Mouse (Mus musculus): ENCODE results near the gene Flad1. TPM values are rescaled to one million over a fixed set of nuclear protein-coding genes. Genes with fewer than 3 reads are reported as not detected.

Gene Flad1
- 18.0 and 18.7 TPM in 2 replicates for polyA plus RNA-seq (2015; fragmentation: Nextera tagmentation; extraction: Ambion mirVana)

GRCm38 (mm10) chr3:89411490-89412393, at the start of gene Flad1:
TSS of gene Flad1 (minus strand) at chr3:89411870.
- peak within 1 kb of the TSS; percentile 74 for H3K9ac ChIP-seq
- ATAC-seq (ENCODE audit: low read depth) (peak; percentile 100), DNase-seq (peak; percentile 97)
- no peaks in the 10 kb centered on the region for H3K27me3 ChIP-seq
- H3K4me2 ChIP-seq = peak within 1 kb of the TSS; percentile 85
- peak within 1 kb of the TSS; percentile 68 for H3K4me3 ChIP-seq (replicated peaks)
- H3K27ac ChIP-seq = peak within 1 kb of the TSS; percentile 70
- WGBS (ENCODE audit: insufficient replicate concordance) = 5% methylated on average over 28 of the region's 28 CpGs
- peaks cover 61% of the 10 kb centered on the region for H3K36me3 ChIP-seq
- H3K9me3 ChIP-seq (replicated peaks) = 0 out of 2 replicates have a peak, but pooled peaks cover 2% of the 10 kb centered on the region
- peaks cover 41% of the 10 kb centered on the region for H3K4me1 ChIP-seq (replicated peaks)

GRCm38 (mm10) chr3:89458965-89459807, 47.5 kb upstream of the Flad1 start:
- Histone ChIP-seq H3K27me3 (no peaks in the 10 kb centered on the region), H3K4me1 (replicated peaks) (peaks cover 38% of the 10 kb centered on the region), H3K27ac (peak overlapping the region; percentile 85), H3K9me3 (replicated peaks) (no peaks in the 10 kb centered on the region), H3K36me3 (no peaks in the 10 kb centered on the region), H3K9ac (peak overlapping the region; percentile 82), H3K4me3 (replicated peaks) (peak overlapping the region; percentile 71), H3K4me2 (peak overlapping the region; percentile 90)
- ATAC-seq (ENCODE audit: low read depth) (peak; percentile 86), DNase-seq (peak; percentile 86)
- WGBS (ENCODE audit: insufficient replicate concordance) = under 1% methylated on average over 35 of the region's 36 CpGs

- ATAC-seq (ENCODE audit: low read depth) (peak; percentile 63), DNase-seq (no peak)
- H3K27ac ChIP-seq = peak overlapping the region; percentile 76
- peaks cover 38% of the 10 kb centered on the region for H3K4me1 ChIP-seq (replicated peaks)
- H3K4me2 ChIP-seq = peak overlapping the region; percentile 90
- peak overlapping the region; percentile 71 for H3K4me3 ChIP-seq (replicated peaks)
- no peaks in the 10 kb centered on the region for H3K9me3 ChIP-seq (replicated peaks)
- peak overlapping the region; percentile 47 for H3K9ac ChIP-seq
- 44% methylated on average over 13 of the region's 13 CpGs for WGBS (ENCODE audit: insufficient replicate concordance)
- no peaks in the 10 kb centered on the region for H3K27me3 ChIP-seq
- H3K36me3 ChIP-seq = no peaks in the 10 kb centered on the region
Measured at GRCm38 (mm10) chr3:89458372-89458964, 46.8 kb upstream of the Flad1 start.

GRCm38 (mm10) chr3:89456726-89457665, 45.3 kb upstream of the Flad1 start:
- ATAC-seq (ENCODE audit: low read depth) (peak; percentile 39), DNase-seq (peak; percentile 73)
- Histone ChIP-seq H3K4me2 (peak overlapping the region; percentile 28; the same call in 1 of the 2 replicates), H3K27ac (peak overlapping the region; percentile 59), H3K4me1 (replicated peaks) (peaks cover 39% of the 10 kb centered on the region), H3K9me3 (replicated peaks) (no peaks in the 10 kb centered on the region), H3K9ac (0 out of 2 replicates have a peak overlapping the region, but pooled peaks have one; percentile 26), H3K36me3 (no peaks in the 10 kb centered on the region), H3K4me3 (replicated peaks) (no peak overlapping the region), H3K27me3 (no peaks in the 10 kb centered on the region)
- 31% methylated on average over 10 of the region's 10 CpGs for WGBS (ENCODE audit: insufficient replicate concordance)

GRCm38 (mm10) chr3:89455786-89456285, 44.2 kb upstream of the Flad1 start:
- ATAC-seq (ENCODE audit: low read depth) (no peak), DNase-seq (no peak)
- 25% methylated on average over 1 of the region's 1 CpGs for WGBS (ENCODE audit: insufficient replicate concordance)
- Histone ChIP-seq H3K9ac (no peak overlapping the region), H3K9me3 (replicated peaks) (no peaks in the 10 kb centered on the region), H3K4me2 (no peak overlapping the region), H3K4me1 (replicated peaks) (peaks cover 50% of the 10 kb centered on the region), H3K27me3 (no peaks in the 10 kb centered on the region), H3K27ac (no peak overlapping the region), H3K36me3 (no peaks in the 10 kb centered on the region), H3K4me3 (replicated peaks) (no peak overlapping the region)

GRCm38 (mm10) chr3:89454401-89455177, 42.9 kb upstream of the Flad1 start, which contains the start of gene Pmvk:
TSS of gene Pmvk (plus strand) at chr3:89454541.
- H3K27me3 ChIP-seq = no peaks in the 10 kb centered on the region
- H3K4me2 ChIP-seq = no peak within 1 kb of the TSS
- no peak within 1 kb of the TSS for H3K9ac ChIP-seq
- no peak within 1 kb of the TSS for H3K27ac ChIP-seq
- H3K9me3 ChIP-seq (replicated peaks) = no peaks in the 10 kb centered on the region
- peaks cover 50% of the 10 kb centered on the region for H3K4me1 ChIP-seq (replicated peaks)
- H3K36me3 ChIP-seq = no peaks in the 10 kb centered on the region
- H3K4me3 ChIP-seq (replicated peaks) = no peak within 1 kb of the TSS
- WGBS (ENCODE audit: insufficient replicate concordance) = 62% methylated on average over 10 of the region's 10 CpGs
- ATAC-seq (ENCODE audit: low read depth) (no peak), DNase-seq (no peak)

GRCm38 (mm10) chr3:89451916-89452315, 40.2 kb upstream of the Flad1 start:
- WGBS (ENCODE audit: insufficient replicate concordance) = 69% methylated on average over 1 of the region's 1 CpGs
- H3K4me1 ChIP-seq (replicated peaks) = peaks cover 44% of the 10 kb centered on the region
- H3K36me3 ChIP-seq = no peaks in the 10 kb centered on the region; the same call in 1 of the 2 replicates
- ATAC-seq (ENCODE audit: low read depth) (no peak), DNase-seq (no peak)
- H3K27me3 ChIP-seq = no peaks in the 10 kb centered on the region
- no peak overlapping the region for H3K27ac ChIP-seq
- no peak overlapping the region for H3K4me3 ChIP-seq (replicated peaks)
- H3K9ac ChIP-seq = no peak overlapping the region
- no peaks in the 10 kb centered on the region for H3K9me3 ChIP-seq (replicated peaks)
- no peak overlapping the region for H3K4me2 ChIP-seq

- Histone ChIP-seq H3K27me3 (no peaks in the 10 kb centered on the region), H3K9ac (peak overlapping the region; percentile 43), H3K9me3 (replicated peaks) (no peaks in the 10 kb centered on the region), H3K36me3 (peaks cover 4% of the 10 kb centered on the region; the same call in 1 of the 2 replicates), H3K27ac (peak overlapping the region; percentile 76), H3K4me3 (replicated peaks) (no peak overlapping the region), H3K4me1 (replicated peaks) (peaks cover 40% of the 10 kb centered on the region), H3K4me2 (peak overlapping the region; percentile 53)
- peak; percentile 72 for ATAC-seq (ENCODE audit: low read depth)
- 12% methylated on average over 7 of the region's 7 CpGs for WGBS (ENCODE audit: insufficient replicate concordance)
- peak; percentile 71 for DNase-seq
Measured at GRCm38 (mm10) chr3:89449541-89449940, 37.9 kb upstream of the Flad1 start.

GRCm38 (mm10) chr3:89448720-89449537, 37.3 kb upstream of the Flad1 start:
- Histone ChIP-seq H3K27me3 (no peaks in the 10 kb centered on the region), H3K36me3 (peaks cover 5% of the 10 kb centered on the region; the same call in 1 of the 2 replicates), H3K4me3 (replicated peaks) (no peak overlapping the region), H3K4me2 (peak overlapping the region; percentile 53), H3K4me1 (replicated peaks) (peaks cover 40% of the 10 kb centered on the region), H3K27ac (peak overlapping the region; percentile 76), H3K9ac (peak overlapping the region; percentile 43), H3K9me3 (replicated peaks) (no peaks in the 10 kb centered on the region)
- WGBS (ENCODE audit: insufficient replicate concordance) = 36% methylated on average over 13 of the region's 13 CpGs
- peak; percentile 57 for DNase-seq
- ATAC-seq (ENCODE audit: low read depth) = peak; percentile 82

Measured in liver, embryonic 13.5 days (tissue).